Mouse (Mus musculus) kidney, adult 2 months (tissue): ENCODE measurements around the gene Daglb. TPM values are rescaled to one million over a fixed set of nuclear protein-coding genes. Genes with fewer than 3 reads are reported as not detected.
A peak's percentile ranks its signal among the peaks of the same experiment; 100 is the strongest.

ENCODE experiments used
- DNase-seq: peaks from one replicate; pipeline ENCODE4 v3.0.0; 2021
- H3K27ac ChIP-seq: fragments of 200-500 bp; 2 replicates; pipeline ENCODE4 v1.5.1; 2012; ENCODE audit warnings: low read depth, low read length, control low read depth, inconsistent platforms; ENCODE audit not compliant: insufficient read depth
- H3K27me3 ChIP-seq: fragments of 200-500 bp; replicated peaks from 2 replicates; pipeline ENCODE4 v1.6.1; 2012; ENCODE audit warnings: mild to moderate bottlenecking, moderate library complexity, low read length, inconsistent platforms; ENCODE audit not compliant: control insufficient read depth, insufficient read depth
- H3K36me3 ChIP-seq: fragments of 200-500 bp; 2 replicates; pipeline ENCODE4 v1.6.1; 2012; ENCODE audit warnings: mild to moderate bottlenecking, moderate library complexity, low read length, inconsistent platforms; ENCODE audit not compliant: control insufficient read depth, insufficient read depth
- H3K4me1 ChIP-seq: fragments of 200-500 bp; 2 replicates; pipeline ENCODE4 v1.6.1; 2011; ENCODE audit warnings: low read length; ENCODE audit not compliant: control insufficient read depth, insufficient read depth
- H3K4me3 ChIP-seq: fragments of 200-500 bp; 2 replicates; pipeline ENCODE4 v1.5.1; 2011; ENCODE audit warnings: mild to moderate bottlenecking, low read depth, low read length, control low read depth; ENCODE audit not compliant: insufficient read depth
- CTCF ChIP-seq: fragments of 200-500 bp; conservative IDR thresholded peaks from 2 replicates; pipeline ENCODE4 v1.5.1; 2011; ENCODE audit warnings: low read depth, mild to moderate bottlenecking, control low read depth, low read length, moderate library complexity, mixed read lengths; ENCODE audit not compliant: insufficient read depth, insufficient read length
- POLR2A ChIP-seq: fragments of 200-500 bp; IDR thresholded peaks from one replicate; pipeline ENCODE4 v1.6.1; 2011; ENCODE audit warnings: low read depth, low read length, control low read depth
- WGBS: fragments of 180-500 bp; shearing (Covaris S2); methylation state at CpG from one replicate; pipeline ENCODE4 v1.1.7; 2018; 5-methylcytosine and 5-hydroxymethylcytosine counted together
- polyA plus RNA-seq: library from polyadenylated mRNA; depleted of rRNA; stranded (reverse); fragments of >200 nt; gene quantifications from 2 replicates; pipeline ENCODE4 v1.2.3, GENCODE M21; 2012

Gene Daglb
- polyA plus RNA-seq, 1 experiment, result 11.7 TPM

DNA sequence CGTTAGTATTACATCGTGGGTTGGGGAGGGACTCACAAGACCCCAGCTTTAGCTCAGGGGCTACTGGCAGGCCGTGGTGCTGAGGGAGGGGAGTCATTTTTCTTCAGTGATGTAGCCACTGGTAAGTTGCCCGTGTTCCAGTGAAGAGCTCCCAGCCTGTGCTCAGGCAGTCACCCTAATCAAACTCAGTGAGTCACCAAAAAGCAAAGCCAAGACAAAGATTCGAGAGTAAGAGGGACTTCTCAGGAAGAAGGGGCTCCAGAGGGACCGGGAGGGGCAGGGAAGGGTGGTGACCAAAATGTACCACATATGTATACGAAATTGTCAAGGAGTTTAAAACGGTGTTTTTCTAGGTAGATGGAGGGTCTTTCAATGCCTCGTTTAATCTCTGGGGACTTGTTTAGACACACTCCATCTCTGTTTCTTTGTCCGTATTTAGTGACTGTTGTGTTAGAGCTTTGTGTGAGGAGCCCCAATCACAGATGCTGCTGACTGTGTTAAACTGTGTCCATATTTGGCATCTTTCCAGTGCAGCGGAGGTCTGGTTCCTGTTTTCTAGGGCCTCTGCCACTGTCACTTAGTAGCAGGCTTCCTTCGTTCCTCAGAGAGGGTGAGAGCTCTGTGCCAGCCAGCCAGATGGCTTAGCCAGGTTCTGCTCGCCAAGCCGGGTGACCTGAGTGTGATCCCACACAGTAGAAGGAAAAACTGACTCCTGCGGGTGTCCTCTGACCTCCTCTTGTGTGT is 6.2 kb downstream of the Daglb start:
- DNase-seq, result peak; percentile 41
- H3K27me3 ChIP-seq, result no peaks in the 10 kb centered on the region
- 63% methylated on average over 15 of the region's 15 CpGs for WGBS
- no peak for TF ChIP-seq POLR2A
- no peak overlapping the region for H3K4me3 ChIP-seq
- H3K27ac ChIP-seq, result no peak overlapping the region
- H3K4me1 ChIP-seq, result no peaks in the 10 kb centered on the region
- no peaks in the 10 kb centered on the region for H3K36me3 ChIP-seq

DNA sequence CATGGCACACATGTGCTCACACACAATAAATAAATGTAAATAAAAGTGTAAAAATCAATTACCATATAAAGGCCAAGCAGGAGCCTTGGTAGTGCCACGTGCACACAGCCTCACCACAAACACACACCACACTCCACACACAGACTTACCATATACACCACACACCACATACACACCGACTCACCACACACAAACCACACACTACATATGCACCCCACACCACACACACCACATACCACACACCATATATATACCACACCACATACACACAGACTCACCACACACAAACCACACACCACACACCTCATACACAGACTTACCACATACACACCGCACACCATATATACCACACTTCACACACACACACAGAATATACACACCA is 6.8 kb downstream of the Daglb start:
- DNase-seq, result no peak
- H3K27me3 ChIP-seq, result no peaks in the 10 kb centered on the region
- H3K27ac ChIP-seq, result no peak overlapping the region
- H3K4me3 ChIP-seq, result no peak overlapping the region
- no peaks in the 10 kb centered on the region for H3K4me1 ChIP-seq
- WGBS, result 90% methylated on average over 3 of the region's 3 CpGs
- TF ChIP-seq POLR2A (no peak), CTCF (no peak)
- H3K36me3 ChIP-seq, result no peaks in the 10 kb centered on the region

DNA sequence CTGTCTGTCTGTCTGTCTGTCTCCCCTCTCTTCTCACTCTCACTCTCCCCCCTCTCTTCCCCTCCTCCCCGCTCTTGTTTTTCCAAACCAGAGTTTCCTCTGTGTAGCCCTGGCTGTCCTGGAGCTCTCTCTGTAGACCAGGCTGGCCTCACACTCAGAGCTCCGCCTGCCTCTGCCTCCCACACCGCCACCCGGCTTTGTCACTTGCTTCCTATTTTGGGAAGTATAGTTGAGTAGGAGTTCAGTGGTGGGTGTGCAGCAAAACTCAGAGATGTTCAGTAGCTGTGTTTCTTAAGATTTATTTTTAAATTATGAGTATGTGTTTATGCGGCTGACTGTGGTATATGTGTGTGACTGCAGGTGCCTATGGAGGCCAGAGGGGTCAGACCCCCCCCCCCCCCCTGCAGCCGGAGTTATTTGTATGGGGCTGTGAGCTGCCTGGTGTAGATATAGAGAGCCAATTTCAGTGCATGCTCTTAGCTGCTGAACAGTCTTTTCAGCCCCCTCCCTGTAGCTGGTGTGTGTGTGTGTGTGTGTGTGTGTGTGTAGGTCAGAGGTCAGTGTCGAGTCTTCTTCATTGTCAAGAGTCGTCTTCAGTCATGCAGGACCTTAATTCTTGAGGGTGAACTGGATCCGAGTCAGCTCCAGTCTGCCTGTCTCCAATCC is 7.7 kb downstream of the Daglb start:
- no peak for TF ChIP-seq CTCF
- TF ChIP-seq POLR2A, result no peak
- Histone ChIP-seq H3K4me3 (no peak overlapping the region), H3K27ac (no peak overlapping the region), H3K36me3 (no peaks in the 10 kb centered on the region), H3K27me3 (no peaks in the 10 kb centered on the region), H3K4me1 (no peaks in the 10 kb centered on the region)
- DNase-seq, result no peak
- WGBS, result 72% methylated on average over 9 of the region's 9 CpGs

DNA sequence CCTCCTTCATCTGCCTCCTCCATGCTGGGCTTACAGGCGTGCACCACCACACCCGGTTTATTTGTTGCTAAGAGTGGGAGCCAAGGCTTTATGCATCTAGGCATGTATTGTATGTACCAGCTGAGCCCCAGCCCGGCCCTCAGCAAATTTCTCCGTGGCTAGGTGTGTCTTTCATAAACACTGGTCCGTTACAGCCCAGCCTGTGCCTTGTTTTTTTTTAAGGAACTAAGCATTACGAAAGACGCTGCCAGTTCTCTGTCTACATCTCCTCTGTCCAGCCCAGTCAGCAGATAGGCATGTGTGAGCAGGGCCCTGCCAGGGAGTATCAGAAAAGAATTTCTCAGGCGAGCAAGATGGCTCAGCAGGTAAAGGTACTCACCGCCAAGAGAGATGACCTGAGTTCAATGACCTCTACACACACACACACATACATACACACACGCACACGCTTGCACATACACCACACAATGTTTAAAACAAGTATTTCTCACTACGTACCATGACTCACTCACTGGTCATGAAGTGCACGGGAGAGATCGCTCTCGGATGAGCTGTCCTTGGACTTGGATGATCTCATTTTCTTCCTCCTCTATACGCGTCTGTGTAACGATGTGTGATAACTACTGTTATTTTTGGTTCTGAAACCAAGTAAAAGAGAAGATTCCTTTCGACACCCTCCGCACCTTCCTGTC is 10.9 kb downstream of the Daglb start:
- no peaks in the 10 kb centered on the region for H3K27me3 ChIP-seq
- H3K27ac ChIP-seq, result no peak overlapping the region
- no peaks in the 10 kb centered on the region for H3K36me3 ChIP-seq
- H3K4me3 ChIP-seq, result no peak overlapping the region
- DNase-seq, result no peak
- TF ChIP-seq CTCF (no peak), POLR2A (no peak)
- 85% methylated on average over 20 of the region's 20 CpGs for WGBS
- no peaks in the 10 kb centered on the region for H3K4me1 ChIP-seq

DNA sequence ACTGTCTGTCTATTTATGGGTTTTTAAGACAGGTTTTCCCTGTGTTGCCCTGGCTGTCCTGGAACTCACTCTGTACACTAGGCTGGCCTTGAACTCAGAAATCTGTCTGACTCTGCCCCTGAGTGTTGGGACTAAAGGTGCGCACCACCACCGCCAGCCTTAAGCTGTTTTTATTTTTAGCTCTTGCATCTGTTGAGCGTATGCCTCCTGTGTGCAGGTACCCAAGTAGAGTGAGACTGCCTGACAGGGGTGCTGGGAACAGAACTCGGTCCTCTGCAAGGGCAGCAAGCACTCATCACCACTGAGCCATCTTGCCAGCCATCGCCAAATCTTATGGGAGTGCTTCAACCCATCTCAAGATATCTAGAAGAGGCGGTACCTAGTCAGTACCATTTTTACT is 11.6 kb downstream of the Daglb start:
- no peak for TF ChIP-seq CTCF
- TF ChIP-seq POLR2A, result no peak

DNA sequence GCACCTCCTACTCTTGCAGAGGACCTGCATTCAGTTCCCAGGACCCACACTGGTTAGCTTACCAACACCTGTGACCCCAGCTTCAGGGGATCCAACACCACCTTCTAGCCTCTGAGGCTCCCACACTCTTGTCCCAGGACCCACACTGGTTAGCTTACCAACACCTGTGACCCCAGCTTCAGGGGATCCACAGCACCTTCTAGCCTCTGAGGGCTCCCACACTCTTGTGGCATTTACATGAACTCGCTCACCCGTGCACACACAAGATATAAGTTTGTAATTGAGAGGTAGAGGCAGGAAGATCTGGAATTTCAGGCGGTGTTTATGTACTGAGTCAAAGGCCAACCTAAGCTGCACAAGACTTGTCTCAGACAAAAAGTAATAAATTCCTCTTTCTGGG is 13.5 kb downstream of the Daglb start:
- 82% methylated on average over 3 of the region's 3 CpGs for WGBS
- TF ChIP-seq CTCF (no peak), POLR2A (no peak)
- no peaks in the 10 kb centered on the region for H3K36me3 ChIP-seq

More for the DNA sequence above, 11.6 kb downstream of the Daglb start:
- WGBS, result 98% methylated on average over 6 of the region's 6 CpGs
- Histone ChIP-seq H3K27ac (no peak overlapping the region), H3K36me3 (no peaks in the 10 kb centered on the region), H3K27me3 (no peaks in the 10 kb centered on the region), H3K4me1 (no peaks in the 10 kb centered on the region), H3K4me3 (no peak overlapping the region)
- DNase-seq, result no peak

DNA sequence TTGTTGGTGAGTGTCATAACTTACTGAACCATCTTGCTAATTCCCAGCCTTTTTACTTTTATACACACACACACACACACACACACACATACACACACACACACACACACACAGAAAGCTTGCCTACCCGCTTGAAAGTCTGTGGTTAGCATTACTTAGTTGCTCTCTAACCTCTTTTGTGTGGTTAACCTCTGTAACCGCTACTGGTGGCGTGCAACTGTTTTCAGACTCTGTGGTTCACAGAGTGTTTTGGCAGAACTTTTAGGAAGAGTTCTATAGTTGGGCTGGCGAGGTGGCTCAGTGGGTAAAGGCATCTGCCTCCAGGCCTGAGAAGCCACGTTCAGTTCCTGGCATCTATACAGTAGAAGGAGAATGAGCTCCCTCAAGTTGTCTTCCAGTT is 20.6 kb downstream of the Daglb start:
- WGBS, result 82% methylated on average over 5 of the region's 5 CpGs
- no peak for TF ChIP-seq CTCF
- TF ChIP-seq POLR2A, result no peak

More for the DNA sequence above, 13.5 kb downstream of the Daglb start:
- no peak overlapping the region for H3K27ac ChIP-seq
- no peaks in the 10 kb centered on the region for H3K4me1 ChIP-seq
- no peak overlapping the region for H3K4me3 ChIP-seq
- DNase-seq, result no peak
- no peaks in the 10 kb centered on the region for H3K27me3 ChIP-seq

More for the DNA sequence above, 20.6 kb downstream of the Daglb start:
- Histone ChIP-seq H3K27me3 (no peaks in the 10 kb centered on the region), H3K4me3 (no peak overlapping the region), H3K27ac (no peak overlapping the region), H3K4me1 (no peaks in the 10 kb centered on the region), H3K36me3 (no peaks in the 10 kb centered on the region)
- DNase-seq, result no peak
